Mouse (Mus musculus): ENCODE results near the gene Mmrn2. TPM values are rescaled to one million over a fixed set of nuclear protein-coding genes. Genes with fewer than 3 reads are reported as not detected.
A peak's percentile ranks its signal among the peaks of the same experiment; 100 is the strongest.

Mmrn2 gene
- polyA plus RNA-seq, 1 experiment from 2014 or later = 5.7 TPM

DNA sequence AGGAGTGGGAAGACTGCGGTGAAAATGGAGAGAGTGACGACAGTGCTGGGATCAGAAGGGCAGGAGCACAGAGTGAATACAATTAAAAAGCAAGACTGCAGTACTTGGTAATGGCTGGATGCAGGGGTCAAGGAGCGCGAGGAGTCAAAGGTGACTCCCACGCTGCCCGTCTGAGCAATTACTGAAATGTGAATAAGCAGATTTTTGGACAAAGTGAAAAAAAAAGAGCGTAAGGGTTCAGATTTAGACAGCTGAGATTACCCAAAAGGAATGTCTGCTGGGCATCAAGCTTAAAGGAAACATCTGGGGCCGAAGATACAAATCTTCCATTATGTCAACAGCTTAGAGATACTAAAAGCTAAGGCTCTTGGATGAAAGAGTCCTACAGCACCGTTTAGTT, 74.5 kb downstream of the Mmrn2 start:
- H3K4me1 ChIP-seq (replicated peaks) = peaks cover 13% of the 10 kb centered on the region
- no peak overlapping the region for H3K4me3 ChIP-seq
- no peak overlapping the region for H3K9ac ChIP-seq
- H3K27ac ChIP-seq = no peak overlapping the region
- no peak overlapping the region for H3K4me2 ChIP-seq
- peaks cover 10% of the 10 kb centered on the region for H3K36me3 ChIP-seq
- WGBS = 34% methylated on average over 9 of the region's 9 CpGs
- no peaks in the 10 kb centered on the region for H3K9me3 ChIP-seq
- ATAC-seq (ENCODE audit: low FRiP score) = no peak
- H3K27me3 ChIP-seq = no peaks in the 10 kb centered on the region

DNA sequence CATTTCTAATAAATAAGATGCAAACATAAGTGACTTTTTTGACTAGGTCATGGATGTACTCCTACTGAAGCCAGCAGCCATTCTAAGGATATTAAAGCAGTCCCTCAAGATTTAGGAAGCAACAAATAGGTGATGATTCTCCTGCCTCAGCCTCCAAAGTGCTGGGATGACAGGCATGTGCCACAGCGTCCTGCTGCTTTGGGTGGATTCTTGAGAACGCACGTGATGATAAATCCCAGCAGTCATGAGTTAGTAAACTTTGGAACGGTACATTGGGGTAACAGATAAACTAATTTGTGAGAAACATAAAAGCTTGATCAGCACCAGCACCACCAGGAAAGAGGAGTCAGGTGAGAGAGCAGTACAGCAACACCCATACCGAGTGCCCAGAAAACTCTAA, 75.2 kb downstream of the Mmrn2 start:
- Histone ChIP-seq H3K4me3 (no peak overlapping the region), H3K4me2 (no peak overlapping the region), H3K9me3 (no peaks in the 10 kb centered on the region), H3K4me1 (replicated peaks) (peaks cover 13% of the 10 kb centered on the region), H3K9ac (no peak overlapping the region), H3K36me3 (peaks cover 10% of the 10 kb centered on the region), H3K27ac (no peak overlapping the region), H3K27me3 (no peaks in the 10 kb centered on the region)
- WGBS = 96% methylated on average over 5 of the region's 5 CpGs
- ATAC-seq (ENCODE audit: low FRiP score) = no peak

DNA sequence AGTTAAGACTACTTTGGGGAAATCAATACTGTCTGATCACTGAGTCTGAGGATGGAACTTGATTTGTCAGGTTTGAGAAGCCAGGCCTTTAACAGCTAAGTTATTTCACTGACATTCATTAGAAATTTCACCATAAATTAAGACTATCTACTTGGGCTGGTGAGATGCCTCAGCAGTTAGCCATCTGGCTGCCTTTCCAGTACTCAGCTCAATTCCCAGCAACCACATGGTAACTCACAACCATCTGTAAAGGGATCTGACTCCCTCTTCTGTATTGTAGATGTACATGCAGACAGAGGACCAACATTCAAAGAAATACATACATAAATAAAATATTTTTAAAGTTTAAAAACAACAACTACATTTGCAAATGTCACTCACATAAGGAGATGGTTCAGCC, 76.6 kb downstream of the Mmrn2 start:
- H3K36me3 ChIP-seq = peaks cover 5% of the 10 kb centered on the region

GRCm38 (mm10) chr14:34453648-34454047, 78.4 kb downstream of the Mmrn2 start:
- Histone ChIP-seq H3K4me2 (0 out of 2 replicates have a peak overlapping the region, but pooled peaks have one; percentile 21), H3K4me1 (replicated peaks) (peaks cover 13% of the 10 kb centered on the region), H3K4me3 (no peak overlapping the region), H3K36me3 (no peaks in the 10 kb centered on the region), H3K9me3 (no peaks in the 10 kb centered on the region), H3K27ac (peak overlapping the region; percentile 82), H3K9ac (peak overlapping the region; percentile 39; the same call in 1 of the 2 replicates), H3K27me3 (no peaks in the 10 kb centered on the region)
- WGBS = 5% methylated on average over 6 of the region's 6 CpGs
- ATAC-seq (ENCODE audit: low FRiP score) = peak; percentile 40; the same call in 1 of the 2 replicates

More for the DNA sequence above, 76.6 kb downstream of the Mmrn2 start:
- Histone ChIP-seq H3K4me2 (no peak overlapping the region), H3K9ac (no peak overlapping the region), H3K4me1 (replicated peaks) (peaks cover 13% of the 10 kb centered on the region), H3K27ac (no peak overlapping the region), H3K9me3 (no peaks in the 10 kb centered on the region), H3K27me3 (no peaks in the 10 kb centered on the region), H3K4me3 (no peak overlapping the region)
- ATAC-seq (ENCODE audit: low FRiP score) = no peak

Other genes starting within 250 kb of the Mmrn2 start
- 0.13 and 0.18 TPM in 2 replicates for gene Npy4r, start 223.0 kb upstream of the Mmrn2 start, polyA plus RNA-seq (2015; fragmentation: Nextera tagmentation; extraction: Ambion mirVana)
- gene Gprin2, start 173.8 kb upstream of the Mmrn2 start, polyA plus RNA-seq (2015; fragmentation: Nextera tagmentation; extraction: Ambion mirVana) = 4.8 and 5.5 TPM in 2 replicates
- gene Syt15, start 155.9 kb upstream of the Mmrn2 start, polyA plus RNA-seq (2015; fragmentation: Nextera tagmentation; extraction: Ambion mirVana) = 0.48 and 0.68 TPM in 2 replicates
- gene Shld2, start 65.0 kb upstream of the Mmrn2 start, polyA plus RNA-seq (2015; fragmentation: Nextera tagmentation; extraction: Ambion mirVana) = 5.9 and 8.7 TPM in 2 replicates
- 88.5 and 100.0 TPM in 2 replicates for gene Glud1, start 64.7 kb upstream of the Mmrn2 start, polyA plus RNA-seq (2015; fragmentation: Nextera tagmentation; extraction: Ambion mirVana)
- not detected in 2 replicates for gene Fam25c, start 20.0 kb upstream of the Mmrn2 start, polyA plus RNA-seq (2015; fragmentation: Nextera tagmentation; extraction: Ambion mirVana)
- gene Sncg, start 676 bp upstream of the Mmrn2 start, polyA plus RNA-seq (2015; fragmentation: Nextera tagmentation; extraction: Ambion mirVana) = 235 and 244 TPM in 2 replicates
- gene Bmpr1a, start 127.9 kb downstream of the Mmrn2 start, polyA plus RNA-seq (2015; fragmentation: Nextera tagmentation; extraction: Ambion mirVana) = 19.5 and 20.5 TPM in 2 replicates
- gene 9230112D13Rik, start 147.3 kb downstream of the Mmrn2 start, polyA plus RNA-seq (2015; fragmentation: Nextera tagmentation; extraction: Ambion mirVana) = not detected in 2 replicates
- 0.50 and 0.56 TPM in 2 replicates for gene Ldb3, start 213.2 kb downstream of the Mmrn2 start, polyA plus RNA-seq (2015; fragmentation: Nextera tagmentation; extraction: Ambion mirVana)
- gene Opn4, start 224.7 kb downstream of the Mmrn2 start, polyA plus RNA-seq (2015; fragmentation: Nextera tagmentation; extraction: Ambion mirVana) = not detected in 2 replicates

Measured in hindbrain, embryonic 13.5 days (tissue).